Mouse (Mus musculus) retina, adult 2 months (tissue): Measurements from ENCODE around the gene Gm9945.

Experiments used
- DNase-seq: peaks from one replicate; pipeline ENCODE4 v3.0.0-alpha.2; 2012; ENCODE audit warnings: low read depth, low spot score

Gm9945 gene

DNA sequence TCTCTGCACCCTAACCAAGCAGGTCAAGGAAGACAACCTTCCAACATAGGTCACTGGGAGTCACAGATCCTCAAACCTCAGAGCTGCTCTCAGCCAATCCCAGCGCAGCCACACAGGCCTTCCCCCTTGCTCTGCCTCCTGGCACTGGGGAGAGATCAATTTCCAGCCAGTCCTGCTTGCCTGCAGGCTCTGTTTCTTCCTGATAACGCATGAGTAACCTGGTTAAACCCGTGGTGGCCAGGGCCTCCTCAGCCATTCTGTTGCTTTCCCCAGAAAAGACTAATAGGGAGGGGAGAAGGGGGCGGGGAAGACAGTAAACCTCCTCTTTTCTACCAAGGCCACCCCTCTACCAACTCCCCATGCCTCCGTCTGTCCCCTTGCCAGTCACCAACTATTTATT, 18.2 kb upstream of the Gm9945 start:
- DNase-seq = no peak

DNA sequence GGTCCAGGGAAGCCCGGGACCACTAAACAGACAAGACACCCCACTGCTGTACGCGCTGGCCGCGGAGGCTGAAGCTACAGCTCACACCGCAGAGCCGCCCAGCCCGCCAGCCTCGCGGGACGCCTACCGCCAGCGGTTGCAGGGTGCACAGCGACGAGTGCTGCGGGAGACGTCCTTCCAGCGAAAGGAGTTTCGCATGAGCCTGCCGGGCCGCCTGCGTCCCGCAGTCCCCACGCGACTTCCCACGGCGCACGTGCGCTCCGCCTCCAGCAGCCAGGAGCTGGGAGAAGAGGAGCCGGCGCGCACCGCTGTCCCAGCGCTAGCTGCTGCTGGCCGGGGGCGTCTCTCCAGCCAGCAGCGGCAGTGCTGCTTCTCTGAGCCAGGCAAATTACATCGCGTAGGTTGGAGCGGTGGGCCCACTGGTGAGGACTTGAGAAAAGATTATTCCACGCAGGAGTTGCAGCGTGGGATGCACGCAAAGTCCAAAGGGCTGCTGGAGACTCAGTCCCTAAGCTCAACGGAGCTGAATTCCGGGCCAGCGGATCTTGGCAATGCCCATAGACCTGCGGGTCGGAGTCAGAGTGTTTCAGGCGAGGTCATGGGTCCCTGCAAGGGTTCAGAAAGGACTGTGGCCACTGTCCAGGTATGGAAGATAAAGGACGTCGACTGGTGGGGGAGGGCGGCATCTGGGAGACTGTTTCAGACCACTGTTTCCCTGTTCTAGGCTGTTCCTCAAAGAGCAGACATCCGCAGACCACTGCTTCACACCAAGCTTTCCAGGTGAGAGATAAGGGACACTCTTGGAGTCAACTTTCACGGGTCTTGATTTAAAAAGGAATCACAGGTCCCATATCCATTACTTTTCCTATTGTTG, 16.2 kb upstream of the Gm9945 start:
- no peak for DNase-seq

DNA sequence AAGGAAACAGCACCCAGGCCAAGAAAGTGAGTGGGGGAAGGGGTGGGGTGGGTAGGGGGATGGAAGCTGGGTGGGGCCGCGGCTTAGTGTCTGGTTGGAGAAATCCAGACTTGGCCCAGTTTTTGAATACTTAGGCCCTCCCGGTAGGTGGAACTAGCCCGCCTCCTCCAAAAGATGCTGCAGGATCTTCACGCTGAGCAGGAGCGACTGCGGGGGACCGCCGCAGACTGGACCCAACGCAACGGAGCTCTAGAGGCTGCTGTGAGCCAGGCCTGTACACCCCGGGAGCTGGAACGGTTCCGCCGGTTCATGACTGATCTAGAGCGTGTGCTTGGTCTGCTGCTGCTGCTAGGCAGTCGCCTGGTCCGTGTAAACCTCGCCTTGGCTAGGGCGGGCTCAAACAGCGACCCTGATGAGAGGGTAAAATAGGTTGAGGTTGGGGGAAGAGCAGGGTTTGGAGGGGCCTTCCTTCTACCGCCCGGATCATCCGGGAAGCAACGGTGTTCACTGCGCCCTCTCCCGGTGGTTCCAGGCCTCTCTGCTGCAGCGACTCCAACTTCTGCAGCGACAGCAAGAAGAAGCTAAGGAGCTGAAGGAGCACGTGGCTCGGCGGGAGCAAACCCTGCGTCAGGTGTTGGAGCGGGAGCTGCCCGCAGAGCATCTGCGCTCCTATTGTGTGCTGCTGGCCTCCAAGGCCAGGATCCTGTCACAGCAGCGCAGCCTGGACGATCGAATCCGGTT, 13.6 kb upstream of the Gm9945 start:
- peak; percentile 32 for DNase-seq

DNA sequence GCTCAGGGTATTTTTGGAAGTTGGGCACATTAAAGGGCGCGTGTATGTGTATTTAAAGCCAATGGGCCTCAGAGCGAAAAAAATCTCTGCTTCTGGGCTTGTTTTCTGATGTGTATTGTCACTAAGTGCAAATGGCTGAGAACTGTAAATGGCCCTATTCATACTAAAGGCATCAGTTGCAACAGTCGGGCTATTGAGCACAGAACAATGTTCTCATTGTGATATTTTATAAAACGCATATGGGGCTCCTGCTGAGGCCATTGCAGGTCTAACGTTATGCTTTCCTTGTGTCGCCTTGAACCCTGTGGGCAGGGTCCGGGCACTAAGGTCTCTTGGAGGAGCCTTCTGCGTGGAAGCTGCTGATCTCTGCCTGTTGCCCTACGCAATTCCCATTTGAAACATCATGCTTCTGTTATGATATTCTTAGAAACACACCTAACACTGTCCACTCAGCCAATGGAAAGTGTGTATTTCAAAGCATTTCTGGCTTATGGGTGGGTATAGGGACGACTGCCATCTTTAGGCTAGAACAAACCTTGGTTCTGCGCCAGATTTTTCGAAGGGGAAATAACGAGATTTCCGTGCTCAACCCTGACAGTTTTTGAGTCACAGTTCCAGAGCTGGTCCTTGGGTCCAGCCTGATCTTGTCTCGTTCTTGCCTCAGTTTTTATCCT, 10.5 kb upstream of the Gm9945 start:
- DNase-seq = no peak

DNA sequence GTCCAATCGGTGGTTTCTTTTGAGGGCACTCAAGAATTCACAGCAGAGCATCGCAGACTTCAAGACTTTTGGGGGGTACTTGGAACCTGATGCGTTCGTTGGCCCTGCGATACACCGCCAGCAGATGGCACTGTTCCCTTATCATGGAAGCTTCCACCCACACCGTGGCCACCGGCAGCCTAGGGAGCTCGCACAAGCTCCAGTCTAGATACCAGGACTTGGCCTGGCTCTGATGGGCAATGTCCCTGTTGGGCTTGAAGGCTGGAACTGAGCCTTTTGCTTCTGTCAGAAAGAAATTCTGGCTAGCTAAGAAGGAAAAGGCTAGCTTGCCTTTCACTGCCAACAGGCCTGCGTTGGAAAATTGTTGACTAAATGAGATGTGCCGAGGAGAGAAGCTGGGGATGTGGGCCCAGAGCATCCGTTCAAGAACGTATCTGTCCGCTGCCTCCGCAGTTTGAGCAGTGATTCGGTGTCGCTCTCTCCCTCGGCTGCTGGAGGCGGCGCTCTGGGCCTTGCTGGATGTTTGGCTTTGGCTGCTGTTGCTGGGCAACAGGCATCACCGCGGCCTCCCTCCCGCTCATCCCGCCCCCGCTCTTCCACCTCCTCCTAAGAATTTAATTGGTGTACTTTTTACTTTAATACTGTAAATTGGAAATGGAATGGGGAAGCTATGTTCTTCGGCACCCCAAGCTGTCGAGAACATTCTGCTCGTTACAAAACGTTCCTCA, 9.8 kb upstream of the Gm9945 start, which contains the start of gene Gm9837:
Gene Gm9837 (minus strand): TSS at position 512 of the 728 bp plus-strand sequence.
- DNase-seq = peak; percentile 67

DNA sequence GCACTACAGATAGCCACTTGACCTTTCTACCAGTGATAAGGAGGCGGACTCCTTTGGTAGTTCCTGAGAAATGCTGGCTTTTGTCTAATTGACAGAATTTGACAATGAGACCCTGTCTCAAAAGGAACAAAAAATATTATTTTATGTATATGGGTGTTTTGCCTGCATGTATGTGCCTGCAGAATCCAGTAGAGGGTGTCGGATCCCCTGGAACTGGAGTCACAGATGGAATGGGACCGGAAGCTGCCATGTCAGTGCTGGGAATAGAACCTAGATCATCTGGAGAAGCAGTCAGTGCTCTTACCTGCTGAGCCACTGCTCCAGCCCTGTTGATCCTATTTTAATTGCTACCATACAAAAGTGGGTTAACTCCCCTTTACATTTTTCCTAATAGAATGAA, 7.3 kb upstream of the Gm9945 start:
- no peak for DNase-seq

DNA sequence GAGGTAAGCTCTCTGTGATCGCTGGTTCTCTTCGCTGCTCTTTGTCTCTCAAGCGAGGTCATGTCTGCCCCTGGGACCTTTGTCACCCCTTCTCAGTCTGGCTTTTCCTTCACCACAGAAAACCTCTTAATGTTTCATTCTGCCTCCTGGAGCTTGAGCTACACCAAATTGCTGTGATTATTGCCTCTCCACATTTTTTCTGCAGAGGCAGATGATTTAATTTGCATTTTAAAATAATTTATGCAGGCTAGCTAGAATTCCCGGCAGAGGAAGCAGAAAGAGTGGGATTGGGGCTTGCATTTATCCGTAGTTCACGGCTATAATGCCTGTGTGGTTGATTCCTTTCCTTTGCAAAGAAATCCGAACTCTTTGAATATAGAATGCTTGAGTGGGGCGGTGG, 4.3 kb upstream of the Gm9945 start:
- DNase-seq = no peak

DNA sequence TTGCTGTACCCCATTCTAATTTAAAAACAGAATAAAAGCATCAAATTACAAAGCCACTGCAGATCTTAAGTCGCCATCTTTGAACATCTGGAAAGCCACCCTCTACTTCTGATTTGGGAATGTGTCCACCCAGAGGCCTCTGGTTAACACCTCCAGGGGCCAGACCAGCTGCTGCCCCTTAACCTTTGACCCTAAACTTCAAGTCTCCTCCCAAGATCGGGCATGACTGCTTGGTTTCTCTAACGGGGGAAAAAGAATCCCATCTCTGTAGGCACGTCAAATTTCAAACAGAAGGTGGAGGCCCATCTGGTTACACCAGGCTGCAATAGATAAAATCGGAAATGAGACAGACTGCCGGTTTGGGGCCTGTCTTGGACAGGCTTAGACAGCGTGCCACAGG, 2.1 kb upstream of the Gm9945 start:
- DNase-seq = no peak

DNA sequence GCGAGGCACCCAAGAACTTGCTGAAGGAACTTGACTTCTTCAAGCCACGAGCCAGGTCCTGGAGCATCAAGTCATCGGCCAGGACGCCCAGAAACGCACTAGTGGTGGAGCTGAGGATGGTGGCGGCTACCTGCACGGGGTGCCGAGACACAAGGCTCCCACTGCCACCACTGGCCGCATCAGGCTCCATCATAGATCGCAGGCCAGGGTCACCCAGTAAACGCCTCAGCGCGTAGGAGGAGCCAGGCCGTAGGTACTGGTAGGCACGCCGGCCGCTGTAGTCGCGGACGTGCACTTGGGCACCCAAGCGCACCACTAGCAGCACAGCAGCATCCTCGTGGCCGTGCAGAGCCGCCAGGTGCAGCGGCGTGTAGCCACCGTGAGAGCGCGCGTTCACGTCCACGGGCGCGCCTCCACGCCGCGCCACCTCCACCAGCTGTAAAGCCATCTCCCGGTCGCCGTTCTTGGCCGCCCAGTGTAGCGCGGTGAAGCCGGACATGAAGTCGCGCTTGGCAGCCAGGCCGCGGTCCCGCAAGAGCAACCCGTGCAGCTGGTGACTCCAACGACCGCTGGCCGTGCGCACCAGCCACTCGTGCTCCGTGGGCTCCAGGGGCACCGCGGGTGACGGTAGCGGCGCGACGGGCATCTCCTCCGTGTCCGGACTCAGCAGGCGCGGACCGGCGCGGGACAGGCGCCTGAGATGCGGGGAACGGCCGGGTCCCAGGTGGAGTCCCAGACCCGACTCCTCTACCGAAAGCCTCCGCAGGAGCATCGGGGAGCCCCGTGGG, 1.4 kb upstream of the Gm9945 start:
- no peak for DNase-seq

DNA sequence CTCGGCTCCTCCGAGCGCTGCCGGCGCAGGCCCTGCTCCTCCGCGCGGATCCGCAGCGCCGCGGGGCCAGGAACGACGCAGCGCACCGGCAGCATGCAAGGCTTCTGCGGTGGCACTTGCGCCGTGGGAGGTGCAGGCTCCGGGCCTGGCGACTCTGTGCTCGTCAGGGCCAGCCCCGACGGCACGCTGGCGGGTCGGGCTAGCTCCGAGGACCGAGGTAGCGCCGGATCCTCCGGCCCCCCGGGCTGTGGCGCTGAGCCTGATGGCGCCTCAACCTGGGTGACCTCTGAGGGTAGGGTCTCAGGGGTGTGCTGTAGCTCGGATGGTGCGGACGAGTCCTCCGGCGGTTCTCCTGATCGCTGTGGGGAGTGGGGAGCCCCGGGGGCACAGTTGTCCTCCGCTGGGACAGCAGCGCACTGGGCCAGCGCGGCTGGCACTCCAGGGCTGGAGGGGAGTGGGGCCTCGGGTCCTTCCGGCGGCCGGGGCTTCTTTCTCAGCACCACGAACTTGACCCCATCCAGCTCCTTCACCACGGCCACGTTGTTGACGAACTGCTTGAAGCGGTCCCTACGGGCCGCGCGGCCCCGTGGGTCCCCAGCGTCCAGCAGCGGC, 689 bp upstream of the Gm9945 start:
- DNase-seq = no peak

DNA sequence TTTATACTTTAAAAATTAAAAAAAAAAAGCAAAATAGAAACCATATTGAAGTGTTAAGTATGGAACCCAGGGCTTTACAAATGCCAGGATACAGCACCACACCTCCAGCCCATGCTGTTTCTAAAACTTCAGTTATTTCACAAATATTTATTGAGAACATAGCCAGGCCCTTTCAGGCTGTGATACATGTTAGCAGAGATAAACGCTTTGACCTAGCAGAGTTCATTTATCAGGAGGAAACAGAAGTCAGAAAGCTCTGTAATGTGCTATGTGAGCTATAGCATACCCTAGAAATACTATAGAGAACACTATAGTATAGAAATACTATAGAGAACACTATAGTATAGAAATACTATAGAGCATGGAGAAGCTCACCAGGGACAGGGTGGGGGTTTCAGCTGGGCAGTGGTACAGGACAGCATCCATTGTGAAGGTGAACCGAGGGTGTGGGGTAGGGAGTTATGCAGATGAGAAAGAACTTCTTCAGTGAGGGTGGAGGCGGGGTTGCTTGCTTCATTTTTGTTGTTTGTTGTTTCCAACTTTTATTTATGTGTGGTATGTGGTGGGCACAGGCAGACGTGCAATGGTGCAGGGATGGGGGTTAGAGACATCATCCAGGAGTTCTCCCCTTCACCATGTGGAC, 1.2 kb downstream of the Gm9945 start:
- DNase-seq = no peak

DNA sequence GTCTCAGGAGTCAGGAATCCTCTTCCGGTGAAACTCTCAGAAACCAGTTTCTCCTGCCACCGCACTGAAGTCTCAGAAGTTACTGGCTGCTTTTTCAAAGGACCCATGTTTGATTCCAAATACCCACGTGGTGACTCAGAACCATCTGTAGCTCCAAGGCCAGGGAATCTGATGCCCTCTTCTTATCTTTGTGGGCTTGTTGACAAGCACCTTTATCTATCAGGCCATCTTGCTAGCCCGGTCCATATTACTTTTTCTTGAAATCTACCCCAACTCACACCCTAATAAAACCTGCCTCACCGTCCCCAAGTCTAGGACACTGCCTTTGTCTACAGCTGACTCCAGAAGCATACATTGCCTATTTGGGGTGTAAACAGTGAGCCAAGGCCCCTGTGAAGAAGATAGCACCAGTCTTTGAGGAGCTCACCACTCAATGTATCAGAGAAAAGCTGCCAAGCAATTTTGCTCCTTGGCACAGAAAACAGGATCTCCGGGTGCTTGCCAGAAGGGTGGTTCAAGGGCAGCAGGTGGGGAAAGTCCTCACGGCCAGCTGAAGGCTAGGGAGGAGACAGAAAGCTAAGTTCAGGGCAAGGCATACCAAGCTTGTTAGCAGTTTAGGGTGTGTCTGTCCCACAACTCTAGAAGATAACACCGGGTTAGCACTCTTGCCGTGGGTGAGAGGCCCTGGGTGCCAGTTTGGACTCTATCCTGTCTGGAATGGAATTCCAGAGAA, 3.4 kb downstream of the Gm9945 start:
- no peak for DNase-seq

DNA sequence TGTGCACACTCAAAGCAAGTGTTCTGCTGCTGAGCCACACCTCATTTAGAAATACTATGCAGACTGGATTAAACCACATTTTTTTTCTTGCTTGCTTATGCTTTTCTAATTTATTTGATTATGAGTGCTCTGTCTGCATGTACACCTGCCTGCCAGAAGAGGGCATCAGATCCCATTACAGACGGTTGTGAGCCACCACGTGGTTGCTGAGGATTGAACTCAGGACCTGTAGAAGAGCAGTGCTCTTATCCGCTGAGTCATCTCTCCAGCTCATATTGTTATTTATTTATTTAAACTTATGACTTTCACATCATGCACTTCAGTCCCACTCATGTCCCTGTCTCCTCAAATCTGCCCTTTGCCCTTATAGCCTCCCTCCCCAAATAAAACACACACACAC, 5.8 kb downstream of the Gm9945 start:
- no peak for DNase-seq

DNA sequence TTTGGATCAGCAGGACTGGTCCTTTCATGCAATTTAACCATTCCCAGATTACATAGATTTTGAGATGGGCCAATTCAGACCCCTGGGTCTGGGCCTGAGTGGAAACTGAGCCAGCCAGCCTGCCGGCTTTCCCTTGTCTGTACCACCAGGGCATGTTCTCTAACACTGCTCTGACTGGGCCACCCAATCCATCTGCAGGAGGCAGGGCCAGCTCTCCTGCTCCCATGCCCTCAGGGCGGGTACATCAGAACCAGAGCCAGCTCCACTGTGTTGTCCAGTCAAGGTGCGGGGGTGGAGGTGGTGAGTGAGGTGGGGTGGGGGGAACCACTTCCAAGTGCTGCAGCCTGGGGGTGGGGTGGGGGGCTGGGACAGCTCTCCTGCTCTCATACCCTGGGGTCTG, 6.4 kb downstream of the Gm9945 start:
- DNase-seq = no peak

DNA sequence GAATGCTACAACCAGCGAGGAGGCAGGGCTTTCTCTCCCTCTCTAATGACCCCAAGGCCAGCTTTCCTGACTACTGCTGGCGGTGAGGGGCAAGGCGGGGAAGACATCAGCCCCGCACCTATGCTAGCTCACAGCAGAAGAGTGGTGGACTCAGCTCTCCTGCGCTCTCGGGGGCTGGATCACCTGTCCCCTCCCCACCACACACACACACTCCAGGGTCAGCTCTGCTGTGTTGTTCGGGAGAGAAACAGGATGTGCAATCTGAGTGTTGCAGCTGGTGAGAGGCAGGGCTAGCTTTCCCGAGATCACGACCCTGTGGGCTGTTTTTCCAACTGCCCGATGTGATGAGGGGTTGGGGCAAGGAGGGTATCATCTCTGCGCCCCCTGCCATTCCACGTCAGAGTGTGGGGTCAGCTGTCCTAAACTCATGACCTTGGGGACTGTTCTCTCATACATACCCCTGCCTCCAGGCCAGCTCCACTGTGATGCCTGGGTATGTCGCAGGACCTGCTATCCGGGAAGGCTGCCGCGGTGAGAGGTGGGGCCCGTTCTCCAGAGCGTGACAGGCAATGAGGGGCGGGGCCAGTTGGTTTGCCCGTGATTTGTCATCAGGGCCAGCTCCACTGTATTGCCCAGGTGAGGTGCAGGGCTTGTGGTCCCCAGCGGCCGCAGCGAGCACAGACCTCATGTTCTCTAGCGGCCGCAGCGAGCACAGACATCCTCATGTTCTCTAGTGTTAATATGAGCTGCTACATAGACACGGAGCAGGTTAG, 7.0 kb downstream of the Gm9945 start:
- no peak for DNase-seq

DNA sequence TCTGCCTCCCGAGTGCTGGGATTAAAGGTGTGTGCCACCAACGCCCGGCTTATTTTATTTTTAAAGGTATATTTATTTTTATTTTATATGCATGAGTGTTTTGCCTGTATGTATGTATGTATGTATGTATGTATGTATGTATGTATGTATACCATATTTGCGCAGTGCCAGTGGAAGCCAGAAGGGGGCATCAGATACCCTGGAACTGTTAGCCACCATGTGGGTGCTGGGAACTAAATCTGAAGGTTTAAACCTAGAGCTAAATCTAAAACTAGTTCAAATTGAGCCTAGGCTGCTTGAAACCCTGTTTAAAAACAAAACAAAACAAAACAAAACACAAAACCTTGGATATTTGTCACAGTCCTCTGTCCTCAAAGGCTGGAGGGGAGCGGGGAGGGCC, 9.0 kb downstream of the Gm9945 start:
- DNase-seq = no peak

DNA sequence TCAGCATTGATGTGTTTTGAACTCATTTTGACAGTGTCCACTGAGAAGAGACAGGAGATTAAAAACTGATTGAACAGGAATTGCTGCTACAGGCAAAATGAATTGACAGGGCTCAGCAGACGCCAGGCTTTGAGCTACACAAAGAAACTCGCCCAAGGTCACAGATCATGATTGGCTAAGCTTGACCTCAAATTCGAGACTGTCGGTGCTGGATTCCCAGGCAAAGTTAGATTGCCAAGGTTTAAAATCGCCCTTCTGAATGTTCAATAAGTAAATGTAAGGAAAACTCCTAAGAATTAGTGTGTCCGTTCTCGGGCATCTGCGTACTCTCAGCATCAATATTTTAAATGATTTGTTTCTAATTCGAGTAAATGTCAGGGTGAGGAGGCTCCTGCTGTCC, 9.5 kb downstream of the Gm9945 start:
- DNase-seq = no peak

DNA sequence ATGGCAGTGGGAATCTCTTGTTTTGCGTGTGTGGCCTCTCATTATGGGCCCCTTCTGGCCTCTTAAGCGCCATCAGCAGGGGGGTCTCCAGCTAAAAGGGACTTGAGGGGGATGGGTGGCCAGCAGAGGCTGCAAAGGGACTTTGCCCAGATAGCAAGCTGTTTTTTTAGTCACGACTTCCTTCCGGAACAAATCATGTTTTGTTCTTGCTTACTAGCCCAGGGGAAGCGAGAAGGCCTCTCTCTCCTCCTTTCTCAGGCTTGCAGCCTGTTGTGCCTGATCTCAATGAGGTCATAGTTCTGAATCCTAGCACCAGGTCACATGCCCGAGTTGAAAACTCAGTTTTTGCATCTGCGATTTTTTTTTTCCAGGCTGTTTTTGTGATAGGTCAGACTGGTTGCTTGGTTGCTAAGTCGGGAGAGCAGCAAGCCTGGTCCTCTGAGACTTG, 12.0 kb downstream of the Gm9945 start:
- DNase-seq = no peak
